Mouse (Mus musculus) embryonic stem cell, embryonic (primary cell): Measurements from ENCODE around the gene Camk2b.
"Not testable (repeated sequence)": the region's sequence is repeated elsewhere in the genome, so short reads cannot be mapped to it uniquely, and the experiment has no call there.

Experiments used
- CTCF ChIA-PET, 4 experiments: fragments of 300-600 bp in 2 of 4; fragments of 350-600 bp in 2 of 4; sonication (Branson Sonifier 250); formaldehyde crosslinking; loops; one replicate each; lab custom pipeline; 2022; ENCODE audit warnings: inconsistent platforms in 2 of 4; lab: Charles Lee
- POLR2A ChIA-PET, 4 experiments: fragments of 300-600 bp in 2 of 4; fragments of 350-600 bp in 2 of 4; sonication (Branson Sonifier 250); formaldehyde crosslinking; loops; one replicate each; lab custom pipeline; 2022; ENCODE audit warnings: antibody characterized with exemption in 4 of 4, inconsistent platforms in 1 of 4; lab: Charles Lee

Gene Camk2b

GRCm38 (mm10) chr11:5954435-5954834, 111.7 kb downstream of the Camk2b start:
- CTCF ChIA-PET, result interaction anchor here (0.7 to 3.1 kb wide), 13 partner anchors 41 to 1873 kb away, joined by 3 to 16 read pairs (median 6); no protein-coding TSS in a partner anchor
- POLR2A ChIA-PET, result interaction anchor here in 3 of 4 experiments (0.9 to 1.7 kb wide), 6 partner anchors 7 to 672 kb away, joined by 3 to 10 read pairs (median 3); partner anchors contain the start of genes Myl7 (in 1 of the 3) and Tbrg4 (in 1 of the 3)

- POLR2A ChIA-PET, result interaction anchor here in 3 of 4 experiments (0.5 to 1.6 kb wide), 8 partner anchors 10 to 690 kb away, joined by 3 to 8 read pairs (median 4); no protein-coding TSS in a partner anchor
- CTCF ChIA-PET, result interaction anchor here (0.5 to 1.7 kb wide), 50 partner anchors 10 to 771 kb away, joined by 3 to 18 read pairs (median 3); partner anchors contain the start of genes Myl7 (in 2 of the 4), Tmed4 (in 2 of the 4), Ogdh (in 1 of the 4) and Pgam2 (in 1 of the 4)
These were observed 112.9 kb downstream of the Camk2b start for GRCm38 (mm10) chr11:5953130-5953765.

- ChIA-PET POLR2A (interaction anchor here in 3 of 4 experiments (0.7 to 1.6 kb wide), 7 partner anchors 9 to 304 kb away, joined by 3 to 8 read pairs (median 4); no protein-coding TSS in a partner anchor), CTCF (interaction anchor here (0.5 to 1.7 kb wide), 45 partner anchors 9 to 770 kb away, joined by 3 to 18 read pairs (median 3); partner anchors contain the start of genes Tmed4 (in 2 of the 4), Myl7 (in 1 of the 4), Ogdh (in 1 of the 4) and Pgam2 (in 1 of the 4))
These were observed 113.7 kb downstream of the Camk2b start for GRCm38 (mm10) chr11:5952501-5952900.

GRCm38 (mm10) chr11:5949586-5950352, 116.4 kb downstream of the Camk2b start, which contains the start of gene Gck:
Gene Gck, minus strand, starts transcription at chr11:5950081.
- ChIA-PET CTCF (interaction anchor here in 3 of 4 experiments (0.6 to 2.3 kb wide), 8 partner anchors 43 to 246 kb away, joined by 3 to 9 read pairs (median 4); no protein-coding TSS in a partner anchor), POLR2A (interaction anchor here in 3 of 4 experiments (0.6 to 1.6 kb wide), 11 partner anchors 9 to 860 kb away, joined by 3 to 6 read pairs (median 3); partner anchors contain the start of gene Tmed4 (in 1 of the 3))

GRCm38 (mm10) chr11:5948546-5949250, 117.5 kb downstream of the Camk2b start:
- CTCF ChIA-PET, result interaction anchor here in 3 of 4 experiments (0.9 to 2.3 kb wide), 6 partner anchors 62 to 69 kb away, joined by 3 to 8 read pairs (median 4); no protein-coding TSS in a partner anchor
- POLR2A ChIA-PET, result interaction anchor here in 3 of 4 experiments (0.6 to 1.6 kb wide), 8 partner anchors 24 to 859 kb away, joined by 3 to 6 read pairs (median 3); partner anchors contain the start of gene Tmed4 (in 1 of the 3)

- ChIA-PET CTCF (interaction anchor here in 2 of 4 experiments (1.8 to 2.3 kb wide), 2 partner anchors 62 to 68 kb away, joined by 5 to 8 read pairs; no protein-coding TSS in a partner anchor), POLR2A (interaction anchor here in 2 of 4 experiments (1.1 to 1.4 kb wide), 4 partner anchors 7 to 241 kb away, joined by 3 to 5 read pairs (median 4); partner anchors contain the start of gene Ykt6 (in 2 of the 2))
These were observed 118.4 kb downstream of the Camk2b start for GRCm38 (mm10) chr11:5947796-5948195.

- POLR2A ChIA-PET, result interaction anchor here in 1 of 4 experiments (0.7 kb wide), 1 partner anchor 10 kb away, joined by 3 read pairs; the partner anchor contains the start of gene Ykt6
These were observed 121.1 kb downstream of the Camk2b start for GRCm38 (mm10) chr11:5945096-5945495.

GRCm38 (mm10) chr11:5942966-5943365, 123.2 kb downstream of the Camk2b start:
- ChIA-PET CTCF (interaction anchor here (0.5 to 2.4 kb wide), 7 partner anchors 10 to 245 kb away, joined by 3 to 12 read pairs (median 4); no protein-coding TSS in a partner anchor), POLR2A (interaction anchor here (0.6 to 2.4 kb wide), 16 partner anchors 10 to 332 kb away, joined by 3 to 8 read pairs (median 4); partner anchors contain the start of genes Ykt6 (in 2 of the 4), Dbnl (in 1 of the 4), Myl7 (in 1 of the 4) and Pgam2 (in 1 of the 4))

More at GRCm38 (mm10) chr11:5945096-5945495, 121.1 kb downstream of the Camk2b start:
- CTCF ChIA-PET, result interaction anchor here in 1 of 4 experiments (1.3 kb wide), 1 partner anchor 10 kb away, joined by 3 read pairs; the partner anchor contains the start of gene Ykt6

- CTCF ChIA-PET, POLR2A ChIA-PET: not testable (repeated sequence)
These were observed 131.6 kb downstream of the Camk2b start for GRCm38 (mm10) chr11:5934531-5934930.

GRCm38 (mm10) chr11:5931947-5932346, 134.2 kb downstream of the Camk2b start:
- ChIA-PET CTCF (interaction anchor here in 2 of 4 experiments (0.9 to 1.5 kb wide), 6 partner anchors 10 to 776 kb away, joined by 3 to 5 read pairs (median 4); partner anchors contain the start of gene Ykt6 (in 1 of the 2)), POLR2A (interaction anchor here in 1 of 4 experiments (0.6 to 1.0 kb wide), 2 partner anchors 10 to 41 kb away, joined by 3 read pairs; no protein-coding TSS in a partner anchor)

- CTCF ChIA-PET, result no interaction called here
- POLR2A ChIA-PET, result no interaction called here
These were observed 135.6 kb downstream of the Camk2b start for GRCm38 (mm10) chr11:5930578-5930977.

- CTCF ChIA-PET, result no interaction called here
- POLR2A ChIA-PET, result interaction anchor here in 1 of 4 experiments (0.7 kb wide), 1 partner anchor 36 kb away, joined by 4 read pairs; no protein-coding TSS in a partner anchor
These were observed 139.4 kb downstream of the Camk2b start for GRCm38 (mm10) chr11:5926696-5927220.

- CTCF ChIA-PET, result no interaction called here
- POLR2A ChIA-PET, result interaction anchor here in 2 of 4 experiments (0.7 to 1.3 kb wide), 3 partner anchors 18 to 56 kb away, joined by 3 to 5 read pairs (median 3); partner anchors contain the start of gene Gck (in 1 of the 2)
These were observed 141.5 kb downstream of the Camk2b start for GRCm38 (mm10) chr11:5924699-5925098.

- CTCF ChIA-PET, result interaction anchor here in 2 of 4 experiments (1.4 to 1.7 kb wide), 2 partner anchors 34 kb away, joined by 4 read pairs; no protein-coding TSS in a partner anchor
- POLR2A ChIA-PET, result interaction anchor here in 2 of 4 experiments (0.6 to 1.5 kb wide), 4 partner anchors 11 to 353 kb away, joined by 3 to 4 read pairs (median 3); no protein-coding TSS in a partner anchor
These were observed 145.7 kb downstream of the Camk2b start for GRCm38 (mm10) chr11:5920323-5920960.
